Mouse (Mus musculus): ENCODE measurements around the gene Hacd2. TPM values are rescaled to one million over a fixed set of nuclear protein-coding genes. Genes with fewer than 3 reads are reported as not detected.

The Hacd2 gene
- 10 to 100 TPM in 1 of 2 experiments, 1 to 10 TPM in 1; 8.5 to 12.2 TPM for total RNA-seq (2023)

GRCm38 (mm10) chr16:35022242-35023137 is at the start of gene Hacd2:
Gene Hacd2 (plus strand): TSS chr16:35022428.

DNA sequence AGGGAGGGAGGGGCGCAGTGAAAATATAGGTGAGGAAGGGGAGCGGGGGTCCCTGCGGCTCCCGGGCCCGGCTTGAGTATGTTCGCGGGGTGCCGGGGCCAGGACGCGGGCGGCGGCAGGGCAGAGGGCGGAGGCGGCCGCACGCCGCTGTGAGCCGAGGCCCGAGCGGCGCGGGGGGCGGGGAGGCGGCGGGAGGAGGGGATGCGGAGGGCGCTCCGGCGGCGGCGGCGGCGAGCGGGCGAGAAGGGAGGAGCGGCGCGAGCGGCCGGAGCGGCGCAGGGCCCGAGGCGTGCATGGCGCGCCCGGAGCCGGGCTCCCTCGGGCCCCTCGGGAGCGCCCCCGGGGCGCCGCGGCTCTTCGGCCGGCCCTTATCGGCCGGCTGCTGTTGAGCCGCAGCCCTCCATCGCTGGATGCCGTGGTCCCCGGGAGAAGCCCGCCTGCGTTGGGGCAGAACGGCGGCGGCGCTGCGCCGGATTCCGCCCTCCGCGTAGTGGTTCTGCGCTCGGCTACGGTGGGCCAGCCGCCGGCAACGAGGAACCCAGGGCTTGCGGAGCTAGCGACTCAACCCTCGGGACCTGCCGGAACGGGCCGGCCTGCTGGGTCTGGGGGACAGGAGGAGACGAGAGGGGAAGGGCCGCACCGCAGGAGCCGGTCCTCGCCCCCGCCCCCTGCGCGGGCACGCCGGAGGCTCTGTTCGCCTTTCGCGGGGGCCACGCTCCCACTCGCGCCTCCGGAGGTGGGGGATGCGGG is 132.6 kb downstream of the Hacd2 start, which contains the start of gene Adcy5:
TSS of gene Adcy5 (plus strand) at position 237 of the 750 bp plus-strand sequence.

Other genes starting within 250 kb of the Hacd2 start
- gene Adcy5, start 132.4 kb downstream of the Hacd2 start, total RNA-seq (2023): not detected